Mouse (Mus musculus): ENCODE data around the gene Ccdc114.

Gene Ccdc114

GRCm38 (mm10) chr7:45909145-45909544 is 14.7 kb upstream of the Ccdc114 start:
- CTCF ChIA-PET, result interaction anchor here in 1 of 4 experiments (1.4 kb wide), 1 partner anchor 37 kb away, joined by 3 read pairs; the partner anchor contains the start of gene Kdelr1
- POLR2A ChIA-PET, result interaction anchor here in 3 of 4 experiments (0.6 to 1.5 kb wide), 11 partner anchors 9 to 70 kb away, joined by 3 to 8 read pairs (median 4); partner anchors contain the start of genes Syngr4 (in 3 of the 3) and Tmem143 (in 3 of the 3)

- ChIA-PET POLR2A (interaction anchor here in 2 of 4 experiments (0.6 to 6.8 kb wide), 6 partner anchors 9 to 453 kb away, joined by 3 to 56 read pairs (median 4); partner anchors contain the start of genes Syngr4 (in 1 of the 2) and Tmem143 (in 1 of the 2)), CTCF (no interaction called here)
Measured at GRCm38 (mm10) chr7:45914067-45914466, 9.8 kb upstream of the Ccdc114 start.

- CTCF ChIA-PET, result interaction anchor here in 1 of 4 experiments (0.6 to 1.7 kb wide), 2 partner anchors 176 to 805 kb away, joined by 4 to 5 read pairs; no protein-coding TSS in a partner anchor
- POLR2A ChIA-PET, result interaction anchor here in 2 of 4 experiments (0.6 to 6.8 kb wide), 6 partner anchors 8 to 35 kb away, joined by 3 to 56 read pairs (median 4); partner anchors contain the start of genes Syngr4 (in 1 of the 2) and Tmem143 (in 1 of the 2)
Measured at GRCm38 (mm10) chr7:45915011-45915410, 8.9 kb upstream of the Ccdc114 start.

GRCm38 (mm10) chr7:45916056-45917003 is 7.5 kb upstream of the Ccdc114 start:
- ChIA-PET CTCF (interaction anchor here (0.5 to 3.6 kb wide), 13 partner anchors 8 to 323 kb away, joined by 3 to 25 read pairs (median 3); partner anchors contain the start of genes Kdelr1 (in 2 of the 4), Ccdc114 (in 1 of the 4), Syngr4 (in 1 of the 4) and Tmem143 (in 1 of the 4)), POLR2A (interaction anchor here in 3 of 4 experiments (0.5 to 6.8 kb wide), 19 partner anchors 8 to 378 kb away, joined by 3 to 56 read pairs (median 4); partner anchors contain the start of genes Kdelr1 (in 2 of the 3), Syngr4 (in 2 of the 3), Tmem143 (in 2 of the 3) and Cyth2 (in 1 of the 3))

GRCm38 (mm10) chr7:45917004-45917704 is 6.7 kb upstream of the Ccdc114 start:
- ChIA-PET CTCF (interaction anchor here (0.5 to 3.6 kb wide), 12 partner anchors 7 to 324 kb away, joined by 3 to 25 read pairs (median 3); partner anchors contain the start of genes Kdelr1 (in 2 of the 4), Ccdc114 (in 1 of the 4), Syngr4 (in 1 of the 4) and Tmem143 (in 1 of the 4)), POLR2A (interaction anchor here in 3 of 4 experiments (0.6 to 6.8 kb wide), 16 partner anchors 8 to 359 kb away, joined by 3 to 56 read pairs (median 4); partner anchors contain the start of genes Kdelr1 (in 2 of the 3), Syngr4 (in 2 of the 3), Tmem143 (in 2 of the 3) and Cyth2 (in 1 of the 3))

- CTCF ChIA-PET, result interaction anchor here in 1 of 4 experiments (2.1 to 3.6 kb wide), 3 partner anchors 11 to 179 kb away, joined by 6 to 25 read pairs (median 11); partner anchors contain the start of gene Kdelr1
- POLR2A ChIA-PET, result interaction anchor here in 3 of 4 experiments (0.9 to 6.8 kb wide), 15 partner anchors 8 to 200 kb away, joined by 3 to 56 read pairs (median 5); partner anchors contain the start of genes Kdelr1 (in 2 of the 3), Syngr4 (in 2 of the 3), Tmem143 (in 2 of the 3) and Nomo1 (in 1 of the 3)
Measured at GRCm38 (mm10) chr7:45917926-45918325, 5.9 kb upstream of the Ccdc114 start.

GRCm38 (mm10) chr7:45919083-45919671 is 4.7 kb upstream of the Ccdc114 start:
- CTCF ChIA-PET, result interaction anchor here (0.6 to 3.6 kb wide), 24 partner anchors 8 to 198 kb away, joined by 3 to 25 read pairs (median 4); partner anchors contain the start of genes Cyth2 (in 1 of the 4), Fam83e (in 1 of the 4), Kdelr1 (in 1 of the 4) and Syngr4 (in 1 of the 4)
- POLR2A ChIA-PET, result interaction anchor here in 3 of 4 experiments (0.6 to 6.8 kb wide), 17 partner anchors 9 to 303 kb away, joined by 3 to 56 read pairs (median 4); partner anchors contain the start of genes Nomo1 (in 2 of the 3), Sphk2 (in 2 of the 3), Syngr4 (in 2 of the 3) and Tmem143 (in 2 of the 3)

- CTCF ChIA-PET, result interaction anchor here (0.6 to 2.2 kb wide), 22 partner anchors 8 to 199 kb away, joined by 3 to 11 read pairs (median 4); partner anchors contain the start of genes Cyth2 (in 1 of the 4), Fam83e (in 1 of the 4), Syngr4 (in 1 of the 4) and Tmem143 (in 1 of the 4)
- POLR2A ChIA-PET, result interaction anchor here in 2 of 4 experiments (0.5 to 6.8 kb wide), 14 partner anchors 10 to 209 kb away, joined by 3 to 56 read pairs (median 4); partner anchors contain the start of genes Sphk2 (in 2 of the 2), Syngr4 (in 2 of the 2), Tmem143 (in 2 of the 2) and Kdelr1 (in 1 of the 2)
Measured at GRCm38 (mm10) chr7:45919761-45920160, 4.1 kb upstream of the Ccdc114 start.

GRCm38 (mm10) chr7:45920583-45921241 is 3.2 kb upstream of the Ccdc114 start:
- POLR2A ChIA-PET, result interaction anchor here in 3 of 4 experiments (0.6 to 3.1 kb wide), 7 partner anchors 9 to 1735 kb away, joined by 3 to 26 read pairs (median 8); partner anchors contain the start of genes Syngr4 (in 2 of the 3), Tmem143 (in 2 of the 3), Kdelr1 (in 1 of the 3) and Rpl18 (in 1 of the 3)
- CTCF ChIA-PET, result interaction anchor here in 1 of 4 experiments (1.3 kb wide), 1 partner anchor 23 kb away, joined by 4 read pairs; no protein-coding TSS in a partner anchor

- CTCF ChIA-PET, result no interaction called here
- POLR2A ChIA-PET, result interaction anchor here in 3 of 4 experiments (0.6 to 3.1 kb wide), 12 partner anchors 9 to 1735 kb away, joined by 3 to 26 read pairs (median 5); partner anchors contain the start of genes Kdelr1 (in 2 of the 3), Sphk2 (in 2 of the 3), Syngr4 (in 2 of the 3) and Tmem143 (in 2 of the 3)
Measured at GRCm38 (mm10) chr7:45921242-45921621, 2.6 kb upstream of the Ccdc114 start, which contains the start of gene Emp3. Emp3 (minus strand) TSS chr7:45921404.

GRCm38 (mm10) chr7:45921950-45922600 is 1.8 kb upstream of the Ccdc114 start:
- ChIA-PET CTCF (interaction anchor here in 2 of 4 experiments (0.8 to 1.2 kb wide), 2 partner anchors 49 to 202 kb away, joined by 3 to 4 read pairs; partner anchors contain the start of gene Kdelr1 (in 1 of the 2)), POLR2A (interaction anchor here in 3 of 4 experiments (0.5 to 3.1 kb wide), 20 partner anchors 13 to 266 kb away, joined by 3 to 26 read pairs (median 4); partner anchors contain the start of genes Sphk2 (in 3 of the 3), Kdelr1 (in 2 of the 3), Syngr4 (in 2 of the 3) and Tmem143 (in 2 of the 3))

GRCm38 (mm10) chr7:45922928-45923761 is 727 bp upstream of the Ccdc114 start:
- POLR2A ChIA-PET, result interaction anchor here (0.6 to 3.1 kb wide), 33 partner anchors 9 to 397 kb away, joined by 3 to 40 read pairs (median 5); partner anchors contain the start of genes Cyth2 (in 3 of the 4), Sphk2 (in 3 of the 4), Syngr4 (in 3 of the 4) and Tmem143 (in 3 of the 4)
- CTCF ChIA-PET, result interaction anchor here in 3 of 4 experiments (0.8 to 1.7 kb wide), 19 partner anchors 14 to 203 kb away, joined by 3 to 22 read pairs (median 4); partner anchors contain the start of genes Kdelr1 (in 2 of the 3), Lmtk3 (in 1 of the 3), Syngr4 (in 1 of the 3) and Tmem143 (in 1 of the 3)

- ChIA-PET CTCF (interaction anchor here (0.5 to 1.7 kb wide), 41 partner anchors 8 to 452 kb away, joined by 3 to 22 read pairs (median 3); partner anchors contain the start of genes Kdelr1 (in 3 of the 4), Cyth2 (in 2 of the 4), Lmtk3 (in 1 of the 4) and Myod1 (in 1 of the 4)), POLR2A (interaction anchor here in 3 of 4 experiments (0.6 to 2.1 kb wide), 44 partner anchors 8 to 398 kb away, joined by 3 to 40 read pairs (median 4); partner anchors contain the start of genes Kdelr1 (in 3 of the 3), Sphk2 (in 3 of the 3), Syngr4 (in 3 of the 3) and Tmem143 (in 3 of the 3))
Measured at GRCm38 (mm10) chr7:45924429-45924816, 551 bp downstream of the Ccdc114 start.

Measured in embryonic stem cell, embryonic (primary cell).